Mouse (Mus musculus) layer of hippocampus, adult 8-10 months (tissue): Measurements from ENCODE around the gene Ccdc125. TPM values are rescaled to one million over a fixed set of nuclear protein-coding genes. Genes with fewer than 3 reads are reported as not detected.
"Not testable (repeated sequence)": the region's sequence is repeated elsewhere in the genome, so short reads cannot be mapped to it uniquely, and the experiment has no call there.

Source experiments
- DNase-seq, 2 experiments: peaks; one replicate each; pipeline ENCODE4 v3.0.0; 2022; ENCODE audit warnings: low spot score in 2 of 2
- total RNA-seq, 4 experiments: library from RNA; stranded (reverse); gene quantifications; 2 replicates each; pipeline ENCODE4 v1.2.4; 2022

Ccdc125 gene
- total RNA-seq, 4 experiments from 2014 or later = 0.12 to 0.38 (median 0.18) TPM; not detected in 1

DNA sequence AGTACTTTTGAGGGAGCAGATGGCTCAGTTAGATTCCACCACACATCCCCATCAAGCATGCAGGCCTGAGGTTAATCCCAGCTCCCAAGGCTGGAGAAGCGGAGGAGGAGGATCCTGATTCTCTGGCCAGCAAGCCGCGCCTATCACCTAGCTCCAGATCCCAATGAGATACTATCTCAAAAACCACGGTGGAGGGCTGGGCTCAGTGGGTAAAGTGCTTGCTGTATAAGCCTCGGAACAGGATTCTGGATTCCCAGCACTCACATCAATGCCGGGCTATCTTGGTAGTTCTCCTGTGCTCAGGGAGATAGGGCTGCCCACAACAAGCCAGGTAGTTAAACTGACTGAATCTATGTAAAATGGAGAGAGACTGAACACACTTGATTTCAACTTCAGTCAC lies 46.0 kb downstream of the Ccdc125 start:
- DNase-seq = no peak

DNA sequence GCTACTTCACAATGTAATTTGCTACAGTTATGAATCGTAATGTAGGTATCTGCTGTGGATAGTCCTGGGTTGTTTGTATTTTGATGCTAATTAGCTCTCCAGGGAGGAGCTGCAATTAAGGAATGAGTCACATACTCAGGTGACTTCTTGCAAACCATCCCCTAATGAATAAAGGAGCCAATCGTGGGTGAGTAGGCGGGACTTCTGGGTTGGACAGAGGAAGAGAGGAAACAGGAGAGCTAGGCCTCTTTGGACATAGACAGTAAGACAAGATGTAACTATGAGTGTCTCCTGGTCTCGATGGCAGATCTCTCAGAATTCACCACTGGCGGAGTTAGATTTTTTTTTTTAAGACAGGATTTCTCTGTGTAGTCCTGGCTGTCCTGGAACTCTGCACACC lies 52.1 kb downstream of the Ccdc125 start:
- no peak for DNase-seq

DNA sequence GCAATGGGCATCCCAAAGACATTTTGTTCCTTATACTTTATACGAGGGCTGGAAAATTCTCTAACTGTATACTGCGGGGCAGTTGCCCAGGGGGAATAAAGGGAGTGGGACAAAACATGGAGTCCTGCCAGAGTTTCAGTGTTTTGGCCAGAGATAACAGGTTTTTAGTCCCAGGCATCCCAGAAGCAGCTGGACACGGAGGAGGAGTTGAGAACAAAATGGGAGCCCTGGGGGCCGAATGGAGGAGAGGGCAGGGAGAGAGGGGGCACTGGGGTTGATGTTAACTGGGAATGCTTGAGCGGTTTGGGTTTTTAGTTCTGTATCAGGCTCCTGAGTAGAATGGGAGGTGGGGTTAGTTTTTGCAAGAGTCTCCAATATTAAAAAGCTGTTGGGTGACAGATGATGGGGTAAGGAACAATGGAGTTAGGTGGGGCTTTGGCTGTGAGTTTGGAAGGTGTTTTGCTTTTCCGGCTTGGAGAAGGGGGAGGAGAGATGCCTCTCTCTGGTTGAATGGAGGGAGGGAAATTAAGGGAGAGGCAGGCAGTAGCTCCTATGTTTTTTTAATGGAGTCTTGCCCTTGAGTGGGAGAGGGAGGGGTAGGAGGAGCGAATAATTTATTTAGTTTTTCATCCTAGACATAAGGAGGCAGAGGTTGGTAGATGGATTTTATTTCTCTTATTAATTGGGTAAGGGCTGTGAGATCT lies 54.7 kb downstream of the Ccdc125 start:
- DNase-seq = no peak

DNA sequence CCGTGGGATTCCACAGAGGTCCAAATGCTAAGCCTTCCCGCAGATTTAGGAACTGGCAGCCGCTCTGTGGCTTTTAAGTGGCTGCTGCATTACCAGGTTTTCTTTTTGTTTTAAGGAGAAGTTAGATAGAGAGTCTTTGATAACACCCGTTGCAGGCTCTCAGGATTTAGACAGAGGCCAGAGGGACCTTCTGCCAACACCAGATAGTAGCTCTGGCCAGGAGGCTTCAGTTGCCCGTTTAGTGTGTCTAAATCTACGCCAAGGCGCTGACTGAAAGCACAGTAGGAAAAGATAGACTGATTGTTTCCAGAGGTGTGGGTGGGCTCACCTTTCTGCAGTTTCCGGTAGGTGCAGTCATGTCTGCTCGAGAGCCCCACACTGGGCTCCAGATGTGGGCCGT lies 55.7 kb downstream of the Ccdc125 start:
- DNase-seq = no peak

DNA sequence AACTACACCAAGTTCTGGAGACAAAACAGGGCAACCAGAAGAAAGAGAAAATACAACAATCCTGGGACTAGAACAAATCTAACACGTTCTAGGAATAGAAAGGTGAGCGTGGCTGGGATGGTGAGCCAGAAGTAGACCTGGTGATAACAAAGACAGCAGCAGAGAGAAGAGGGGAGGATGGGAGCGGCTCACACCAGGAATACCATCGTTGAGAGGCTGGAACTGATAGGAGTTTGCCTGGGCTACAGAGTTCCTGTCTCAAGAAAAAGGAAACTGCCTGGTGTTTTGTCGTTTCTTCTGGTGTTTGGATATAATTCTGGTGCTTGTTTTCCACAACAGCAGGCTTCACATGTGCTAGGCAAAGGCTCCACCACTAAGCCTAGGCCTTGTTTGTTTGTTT lies 58.6 kb downstream of the Ccdc125 start:
- DNase-seq = no peak

DNA sequence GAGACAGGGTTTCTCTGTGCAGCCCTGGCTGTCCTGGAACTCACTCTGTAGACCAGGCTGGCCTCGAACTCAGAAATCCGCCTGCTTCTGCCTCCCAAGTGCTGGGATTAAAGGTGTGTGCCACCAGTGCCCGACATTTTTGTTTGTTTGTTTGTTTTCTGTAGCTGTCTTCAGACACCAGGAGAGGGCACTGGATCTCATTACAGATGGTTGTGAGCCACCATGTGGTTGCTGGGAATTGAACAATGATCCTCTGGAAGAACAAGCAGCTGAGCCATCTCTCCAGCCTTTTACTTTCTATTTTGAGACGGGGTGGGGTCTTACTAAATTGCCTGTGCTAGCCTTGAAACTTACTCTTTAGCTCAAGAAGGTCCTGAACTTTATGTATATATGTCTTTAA lies 59.0 kb downstream of the Ccdc125 start:
- not testable (repeated sequence) for DNase-seq

DNA sequence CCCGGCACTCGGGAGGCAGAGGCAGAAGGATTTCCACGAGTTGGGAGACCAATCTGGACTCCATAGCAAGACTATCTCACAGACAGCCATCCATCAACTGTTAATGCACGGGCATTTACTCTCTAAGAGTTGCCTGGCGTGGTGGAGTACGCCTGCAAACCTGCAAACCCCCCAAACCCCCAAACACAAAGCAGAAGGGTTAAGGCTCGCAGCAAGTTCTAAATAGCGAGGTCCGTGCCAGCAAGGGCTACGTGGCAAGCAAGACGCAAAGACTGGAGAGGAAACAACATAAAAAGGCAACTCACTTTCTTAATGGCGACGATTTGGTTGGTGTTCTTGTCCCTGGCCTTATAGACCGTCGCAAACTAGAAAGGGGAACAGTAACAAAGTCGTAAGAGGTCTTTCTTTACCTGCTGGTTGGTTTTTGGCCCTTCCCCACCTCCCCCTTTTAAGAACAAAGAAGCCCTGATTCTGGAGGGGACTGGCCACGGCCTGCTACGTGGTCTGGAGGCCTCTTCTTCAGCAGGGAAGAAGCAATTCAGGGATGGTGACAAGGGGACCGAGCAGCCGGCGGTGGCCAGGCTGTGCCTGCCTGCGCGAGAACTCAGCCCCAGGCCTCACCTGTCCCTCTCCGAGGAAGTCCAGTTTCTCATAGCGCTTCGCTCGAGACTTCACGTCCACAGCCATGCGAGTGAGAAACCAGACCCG lies 60.8 kb downstream of the Ccdc125 start:
- DNase-seq = no peak

DNA sequence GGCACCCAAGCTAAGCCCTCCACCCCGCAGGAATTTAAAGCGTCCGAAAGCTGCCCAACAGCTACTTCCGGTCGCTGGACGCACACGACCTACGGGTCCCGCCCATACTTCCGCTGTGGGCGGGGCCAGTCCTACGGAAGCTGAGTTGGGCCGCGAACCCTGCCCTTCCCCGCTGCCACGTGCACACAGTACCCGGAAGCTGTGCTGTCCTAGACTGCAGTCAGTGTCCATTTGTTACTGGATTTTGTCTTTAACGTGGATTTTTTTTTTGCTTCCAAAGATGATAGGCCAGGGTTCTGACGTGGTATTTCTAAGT lies 61.3 kb downstream of the Ccdc125 start, which contains the start of gene Cdk7:
Gene Cdk7 (minus strand): TSS at position 79 of the 316 bp plus-strand sequence.
- DNase-seq = peak; percentile 82 to 90

DNA sequence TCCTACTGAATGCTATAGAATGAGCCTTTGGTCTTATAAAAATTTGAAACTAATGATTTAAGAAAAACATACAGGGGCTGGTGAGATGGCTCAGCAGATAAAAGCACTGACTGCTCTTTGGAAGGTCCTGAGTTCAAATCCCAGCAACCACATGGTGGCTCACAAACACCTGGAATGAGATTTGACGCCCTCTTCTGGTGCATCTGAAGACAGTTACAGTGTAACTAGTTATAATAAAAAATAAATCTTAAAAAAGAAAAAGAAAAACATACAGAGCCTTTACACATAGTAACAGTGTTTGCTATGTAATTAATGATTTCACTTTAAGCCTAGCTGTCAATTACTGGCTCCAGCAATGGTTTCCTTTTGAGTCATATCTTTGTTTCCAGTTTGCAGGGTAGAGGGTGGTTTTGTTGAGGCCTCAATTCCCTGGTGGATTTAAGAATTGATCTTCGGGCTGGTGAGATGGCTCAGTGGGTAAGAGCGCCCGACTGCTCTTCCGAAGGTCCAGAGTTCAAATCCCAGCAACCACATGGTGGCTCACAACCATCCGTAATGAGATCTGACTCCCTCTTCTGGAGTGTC lies 62.0 kb downstream of the Ccdc125 start:
- not testable (repeated sequence) for DNase-seq

DNA sequence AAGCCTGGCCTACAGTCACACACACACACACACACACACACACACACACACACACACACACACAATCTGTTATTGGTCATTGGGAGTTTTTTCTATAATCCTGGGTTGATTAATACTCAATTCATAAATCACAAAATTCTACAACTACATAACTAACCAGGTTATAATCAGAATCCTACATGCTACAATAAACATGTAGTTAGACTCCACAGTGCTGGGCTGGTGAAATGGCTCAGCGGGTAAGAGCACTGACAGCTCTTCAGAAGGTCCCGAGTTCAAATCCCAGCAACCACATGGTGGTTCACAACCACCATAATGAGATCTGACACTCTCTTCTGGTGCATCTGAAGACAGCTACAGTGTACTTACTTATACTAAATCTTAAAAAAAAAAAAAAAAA lies 63.2 kb downstream of the Ccdc125 start:
- no peak for DNase-seq

DNA sequence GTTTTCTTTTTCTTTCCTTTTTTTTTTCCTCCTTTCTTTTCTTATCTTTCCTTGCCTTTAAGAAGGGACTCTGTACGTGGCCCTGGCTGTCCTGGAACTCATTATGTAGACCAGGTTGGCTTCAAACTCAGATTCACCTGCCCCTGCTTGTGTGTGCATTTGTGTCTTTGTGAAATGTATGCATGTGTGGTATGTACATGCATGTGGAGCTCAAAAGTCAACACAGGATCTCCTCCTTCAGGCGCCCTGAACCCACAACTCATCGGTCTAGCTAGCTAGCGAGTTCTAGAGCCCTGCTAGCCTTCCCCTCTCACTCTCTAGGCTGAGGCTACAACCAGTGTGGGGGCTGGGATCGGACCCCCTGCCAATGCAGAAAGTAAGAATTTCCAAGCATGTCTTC lies 73.3 kb downstream of the Ccdc125 start:
- DNase-seq = no peak

DNA sequence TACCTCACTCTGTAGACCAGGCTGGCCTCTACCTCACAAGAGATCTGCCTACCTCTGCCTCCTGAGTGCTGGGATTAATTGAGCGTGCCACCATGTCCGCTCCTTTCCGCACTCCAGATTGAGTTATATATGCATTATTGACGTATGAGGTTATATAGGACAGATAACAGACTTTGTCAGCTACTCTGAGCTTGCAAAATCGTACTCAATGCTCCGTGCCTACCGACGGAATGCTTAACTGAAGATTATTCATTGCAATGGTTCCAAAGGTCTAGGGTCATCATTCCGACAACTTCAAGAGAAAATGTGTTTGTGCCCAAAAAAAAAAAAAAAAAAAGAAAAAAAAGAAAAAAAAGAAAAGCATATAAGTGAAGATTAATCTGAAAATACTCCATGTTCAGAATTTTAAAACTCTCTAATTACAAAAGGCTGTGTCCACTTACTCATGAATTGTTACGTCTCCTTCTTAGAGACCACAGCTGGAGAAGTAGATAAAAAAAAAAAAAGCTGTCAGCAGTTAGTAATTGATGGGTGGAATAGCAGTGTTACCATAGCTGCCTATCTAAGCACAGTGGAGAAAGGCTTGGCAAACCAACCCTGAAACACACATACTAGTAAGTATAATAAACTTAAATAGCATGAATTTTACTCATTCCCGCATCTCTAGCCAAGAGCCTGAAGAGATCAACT lies 74.0 kb downstream of the Ccdc125 start:
- DNase-seq = no peak

DNA sequence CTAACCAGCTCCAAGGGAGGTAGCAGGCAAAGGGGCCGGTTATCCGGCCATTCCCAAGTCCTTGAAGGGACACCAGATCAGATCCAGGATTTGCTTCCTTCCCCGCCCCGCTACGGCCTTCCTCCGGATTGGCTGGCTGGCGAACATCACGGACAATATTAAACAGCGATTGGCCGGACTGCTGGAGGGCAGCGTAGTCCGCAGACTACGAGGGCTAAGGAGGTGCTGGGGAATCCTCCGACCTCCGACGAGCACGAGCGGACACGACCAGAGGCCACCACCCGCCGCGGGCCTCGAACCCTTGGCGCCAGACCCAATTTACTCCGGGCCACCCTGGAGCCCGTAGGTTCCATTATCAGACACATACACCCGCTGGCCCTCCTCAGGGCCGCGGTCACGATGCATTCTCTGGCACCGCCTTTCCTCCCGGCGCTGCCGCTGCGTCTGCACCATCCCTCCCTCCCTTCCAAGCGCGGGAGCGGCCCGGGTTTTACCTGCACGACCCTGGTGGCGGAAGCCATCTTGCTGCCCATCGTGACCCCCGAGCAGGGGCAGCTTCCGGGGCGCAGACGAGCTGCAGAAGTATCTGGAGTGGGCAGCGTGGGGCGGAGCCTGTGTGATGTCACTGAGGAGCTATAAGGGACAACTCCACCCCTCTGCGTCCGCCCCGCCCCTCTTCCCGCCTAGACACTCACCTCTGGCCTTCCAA lies 74.7 kb downstream of the Ccdc125 start, which contains the start of gene Mrps36:
Gene Mrps36 (minus strand): TSS at position 624 of the 709 bp plus-strand sequence.
- DNase-seq = peak; percentile 90

DNA sequence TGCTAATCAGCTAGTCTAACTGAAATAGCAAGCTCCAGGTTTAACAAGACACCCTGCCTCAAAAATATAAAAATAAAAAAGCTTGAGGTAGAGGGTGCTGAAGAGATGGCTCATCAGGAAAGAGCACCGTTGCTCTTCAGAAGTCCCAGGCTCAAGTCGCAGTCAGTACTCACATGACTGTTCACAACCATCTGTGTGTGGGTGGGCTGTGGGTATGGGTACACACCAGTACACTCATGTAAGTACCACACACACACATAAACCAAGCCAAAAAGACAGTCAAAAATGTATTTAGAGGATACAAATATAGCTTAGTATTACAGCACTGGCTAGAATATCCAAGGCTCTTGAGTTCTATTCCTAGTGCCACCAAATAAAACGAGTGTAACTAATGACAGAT lies 76.6 kb downstream of the Ccdc125 start:
- peak; percentile 31 to 36 for DNase-seq

Other genes with a start within 250 kb of the Ccdc125 start
- gene Naip1, start 216.8 kb upstream of the Ccdc125 start, total RNA-seq = under 1 TPM; 0.21 to 0.47 (median 0.31) TPM
- gene Gtf2h2, start 177.1 kb upstream of the Ccdc125 start, total RNA-seq = 10 to 100 TPM; 45.7 to 63.5 (median 57.5) TPM
- 10 to 100 TPM in 3 of 4 experiments, 1 to 10 TPM in 1; 10.0 to 14.1 (median 11.3) TPM for gene Ocln, start 117.0 kb upstream of the Ccdc125 start, total RNA-seq
- gene Marveld2, start 52.7 kb upstream of the Ccdc125 start, total RNA-seq = 1 to 10 TPM; 1.5 to 2.3 (median 1.5) TPM
- 10 to 100 TPM; 84.4 to 91.1 (median 87.4) TPM for gene Ak6, start 18.7 kb upstream of the Ccdc125 start, total RNA-seq
- 10 to 100 TPM; 15.4 to 18.9 (median 15.7) TPM for gene Rad17, start 18.7 kb upstream of the Ccdc125 start, total RNA-seq
- gene Taf9, start 18.1 kb upstream of the Ccdc125 start, total RNA-seq = 10 to 100 TPM; 16.1 to 27.4 (median 22.3) TPM
- 10 to 100 TPM; 38.7 to 47.0 (median 42.0) TPM for gene Cdk7, start 61.2 kb downstream of the Ccdc125 start, total RNA-seq
- gene Mrps36, start 74.9 kb downstream of the Ccdc125 start, total RNA-seq = 10 to 100 TPM; 48.1 to 57.2 (median 53.7) TPM
- gene Cenph, start 106.2 kb downstream of the Ccdc125 start, total RNA-seq = under 1 TPM in 3 of 4 experiments, not detected in 1; 0.33 to 0.90 (median 0.43) TPM
- 1 to 10 TPM in 1 of 4 experiments, under 1 TPM in 3; 0.34 to 1.2 (median 0.40) TPM for gene Ccnb1, start 116.9 kb downstream of the Ccdc125 start, total RNA-seq
- gene Slc30a5, start 163.7 kb downstream of the Ccdc125 start, total RNA-seq = 10 to 100 TPM; 35.5 to 39.0 (median 37.7) TPM